Mouse (Mus musculus) urinary bladder, adult 2 months (tissue): ENCODE results near the gene Ildr2. TPM values are rescaled to one million over a fixed set of nuclear protein-coding genes. Genes with fewer than 3 reads are reported as not detected.

Experiments
- DNase-seq: peaks from one replicate; pipeline ENCODE4 v3.0.0; 2022; ENCODE audit warnings: low spot score
- polyA plus RNA-seq: library from polyadenylated mRNA; depleted of rRNA; stranded (reverse); fragments of >200 nt; gene quantifications from 2 replicates; pipeline ENCODE4 v1.2.3, GENCODE M21; 2012

Gene Ildr2
- polyA plus RNA-seq, 1 experiment: 2.7 TPM

DNA sequence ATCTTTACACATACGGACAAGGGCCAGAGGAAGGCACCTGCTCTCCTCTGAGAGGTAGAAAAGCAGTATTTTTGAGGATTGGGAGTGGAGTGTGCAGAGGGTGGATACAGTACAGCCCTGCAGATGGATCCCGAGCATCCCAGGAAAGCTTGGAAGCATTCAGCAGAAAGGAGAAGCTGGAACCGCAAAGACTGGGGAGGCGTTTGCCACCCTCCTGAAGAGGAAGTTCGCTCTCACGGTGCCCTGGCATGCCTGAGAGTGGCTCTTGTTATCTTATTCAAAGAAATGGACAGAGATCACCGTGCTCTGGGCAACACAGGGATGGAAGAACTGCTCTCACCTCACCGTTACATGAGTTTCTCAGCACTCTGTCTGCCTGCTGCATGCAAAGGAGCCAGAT, 30.5 kb downstream of the Ildr2 start:
- DNase-seq: no peak

DNA sequence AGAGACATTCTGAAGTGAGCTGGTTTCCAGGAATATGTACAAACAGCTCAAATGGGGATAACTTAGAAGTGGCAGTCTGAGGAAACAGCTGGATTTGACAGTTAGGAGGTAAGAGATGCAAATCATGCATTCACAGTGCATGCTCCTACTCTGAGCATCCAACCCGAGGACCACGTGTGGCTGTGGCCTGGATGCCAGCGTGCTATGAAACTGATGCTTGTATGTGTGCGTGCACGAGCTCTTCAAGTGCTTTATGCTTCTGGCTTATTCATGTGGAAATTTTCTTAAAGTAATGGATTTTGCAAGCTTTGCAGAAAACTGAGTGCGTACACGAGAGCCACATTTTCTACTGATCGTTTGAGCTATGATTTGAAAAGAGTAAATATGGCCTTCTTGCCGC, 32.3 kb downstream of the Ildr2 start:
- no peak for DNase-seq

GRCm38 (mm10) chr1:166290562-166290961, 36.6 kb downstream of the Ildr2 start:
- DNase-seq: no peak

DNA sequence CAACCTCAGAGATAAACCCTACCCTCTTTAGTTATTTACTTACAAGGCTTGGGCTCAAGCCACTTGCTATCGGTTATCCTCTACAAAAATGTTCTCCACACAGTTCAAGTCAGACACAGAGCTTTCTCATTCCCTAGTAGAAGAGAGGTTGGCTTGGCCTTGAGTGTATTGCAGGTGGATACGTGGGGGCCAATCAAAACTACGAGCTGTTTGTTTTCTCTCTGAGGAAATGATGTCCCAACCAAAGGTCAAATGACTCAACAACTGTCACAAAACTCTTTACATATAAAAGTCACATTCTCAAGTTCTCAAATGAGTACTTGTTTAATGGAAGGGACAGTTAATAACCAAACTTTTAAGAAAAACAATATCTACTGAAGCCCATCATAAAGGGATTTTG, 39.1 kb downstream of the Ildr2 start:
- no peak for DNase-seq

DNA sequence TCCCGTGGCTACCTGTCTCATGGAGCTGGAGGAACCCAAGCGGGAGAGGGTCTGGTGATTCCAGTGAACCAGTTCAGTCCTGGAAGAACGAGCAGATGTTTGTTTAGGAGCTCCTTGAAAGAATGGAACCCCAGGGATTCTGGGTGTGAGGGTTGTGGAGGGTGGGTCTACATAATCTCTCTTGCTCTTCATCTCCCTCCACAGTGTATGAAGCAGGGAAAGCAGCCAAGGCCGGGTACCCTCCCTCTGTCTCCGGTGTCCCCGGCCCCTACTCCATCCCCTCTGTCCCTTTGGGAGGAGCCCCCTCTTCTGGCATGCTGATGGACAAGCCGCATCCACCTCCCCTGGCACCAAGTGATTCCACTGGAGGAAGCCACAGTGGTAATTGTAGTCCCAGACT, 41.6 kb downstream of the Ildr2 start:
- no peak for DNase-seq

DNA sequence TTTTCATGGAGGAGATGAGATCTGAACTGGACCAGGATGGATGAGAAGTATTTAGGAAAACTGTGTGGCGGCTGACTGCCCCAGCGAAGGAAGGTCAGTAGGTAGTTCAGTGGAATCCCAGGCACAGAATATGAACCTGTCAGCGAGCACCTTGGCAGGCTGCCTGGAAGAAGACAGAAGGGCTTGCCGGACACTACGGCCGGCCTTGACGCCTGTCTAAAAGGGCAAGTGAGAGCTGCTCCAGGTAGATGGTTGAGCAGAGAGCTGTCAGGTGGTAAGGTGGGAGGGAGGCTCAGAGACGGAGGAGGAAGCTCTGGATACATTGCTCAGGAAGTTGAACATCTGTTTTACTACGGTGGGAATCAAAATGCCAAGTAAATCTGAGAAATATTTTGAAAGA, 42.4 kb downstream of the Ildr2 start:
- no peak for DNase-seq

DNA sequence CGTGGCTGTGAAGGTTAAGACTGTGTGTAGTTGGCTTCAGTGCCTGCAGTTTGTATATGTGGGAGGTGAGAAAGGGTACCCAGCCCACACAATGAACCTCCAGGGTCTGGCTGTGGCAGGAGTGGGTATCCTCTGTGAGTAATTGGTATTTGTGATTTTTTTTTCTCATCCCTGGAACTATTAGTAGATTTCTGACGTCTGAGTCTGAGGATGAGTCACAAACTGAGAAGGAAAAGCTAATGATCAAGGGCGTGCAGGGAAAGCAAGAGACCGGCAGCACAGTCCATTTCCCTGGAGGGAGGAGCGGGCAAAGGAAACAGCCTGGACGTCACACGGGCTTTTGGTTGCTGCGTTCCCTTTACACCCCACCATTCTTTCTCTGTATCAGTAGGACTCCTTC, 43.0 kb downstream of the Ildr2 start:
- DNase-seq: no peak

DNA sequence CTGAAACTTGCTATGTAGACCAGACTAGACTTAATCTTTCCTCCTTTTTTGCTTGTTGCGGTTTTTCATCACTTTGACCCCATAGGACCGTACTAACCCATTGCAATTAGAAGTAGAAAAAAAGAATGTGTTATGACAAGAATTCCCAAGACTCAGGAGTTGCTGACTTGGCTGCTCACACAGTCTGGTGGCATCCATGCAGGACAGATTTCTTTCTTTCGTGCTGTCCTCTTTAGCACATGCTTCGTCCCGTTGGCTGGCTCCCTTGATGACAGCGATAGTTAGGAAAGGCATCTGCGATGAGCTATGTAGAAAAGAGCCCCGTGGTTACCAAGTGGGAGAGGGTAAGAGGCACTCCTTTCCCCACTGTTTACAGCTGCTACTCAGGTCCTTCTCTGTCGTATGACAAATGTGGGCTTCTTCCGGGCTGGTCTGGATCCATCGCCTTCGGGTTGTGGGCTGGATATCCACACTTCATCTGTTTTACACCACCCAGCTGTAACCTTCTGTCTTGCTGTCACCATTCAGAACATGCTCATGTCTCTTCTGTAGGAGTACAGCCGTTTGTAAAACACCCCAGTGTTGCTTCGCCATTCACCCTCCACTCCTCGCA, 43.7 kb downstream of the Ildr2 start:
- no peak for DNase-seq

DNA sequence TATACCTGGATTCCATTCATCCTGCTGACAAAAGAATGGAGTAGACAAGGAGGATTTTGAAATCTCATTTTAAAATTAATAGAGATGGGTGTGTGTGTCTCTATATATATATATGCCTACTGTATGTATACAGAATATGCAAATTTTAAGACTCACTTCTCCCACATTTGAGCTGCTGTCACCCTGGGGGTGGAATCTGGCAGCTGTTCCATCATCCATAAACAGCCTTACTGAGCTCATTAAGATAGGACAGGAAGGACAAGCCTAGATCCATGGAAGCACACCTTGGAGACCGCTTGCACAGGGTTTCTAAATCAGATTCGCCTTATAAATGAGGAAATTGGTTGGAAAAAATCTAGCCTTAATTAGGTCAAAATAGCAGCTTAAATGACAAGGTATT, 44.9 kb downstream of the Ildr2 start:
- no peak for DNase-seq

- DNase-seq: no peak
Measured at GRCm38 (mm10) chr1:166299821-166300220, 45.9 kb downstream of the Ildr2 start.

DNA sequence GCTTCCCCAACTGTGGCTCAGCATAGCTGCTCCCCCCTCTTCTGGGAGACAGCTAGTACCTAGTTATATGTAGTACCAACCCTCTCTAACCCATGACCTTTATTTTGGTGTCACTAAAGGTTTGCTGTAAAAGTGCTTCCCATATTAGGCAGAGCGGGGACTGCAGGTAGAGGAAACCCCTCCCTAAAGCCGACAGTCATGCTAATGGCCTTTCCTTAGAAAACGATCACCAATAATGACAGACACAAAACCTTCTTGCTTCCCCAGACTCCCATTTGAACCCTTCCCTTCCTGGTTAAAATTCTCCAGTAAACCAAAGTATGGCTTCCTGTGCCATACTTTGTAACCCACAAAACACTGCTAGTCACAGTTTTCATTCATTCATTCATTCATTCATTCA, 46.6 kb downstream of the Ildr2 start:
- no peak for DNase-seq

DNA sequence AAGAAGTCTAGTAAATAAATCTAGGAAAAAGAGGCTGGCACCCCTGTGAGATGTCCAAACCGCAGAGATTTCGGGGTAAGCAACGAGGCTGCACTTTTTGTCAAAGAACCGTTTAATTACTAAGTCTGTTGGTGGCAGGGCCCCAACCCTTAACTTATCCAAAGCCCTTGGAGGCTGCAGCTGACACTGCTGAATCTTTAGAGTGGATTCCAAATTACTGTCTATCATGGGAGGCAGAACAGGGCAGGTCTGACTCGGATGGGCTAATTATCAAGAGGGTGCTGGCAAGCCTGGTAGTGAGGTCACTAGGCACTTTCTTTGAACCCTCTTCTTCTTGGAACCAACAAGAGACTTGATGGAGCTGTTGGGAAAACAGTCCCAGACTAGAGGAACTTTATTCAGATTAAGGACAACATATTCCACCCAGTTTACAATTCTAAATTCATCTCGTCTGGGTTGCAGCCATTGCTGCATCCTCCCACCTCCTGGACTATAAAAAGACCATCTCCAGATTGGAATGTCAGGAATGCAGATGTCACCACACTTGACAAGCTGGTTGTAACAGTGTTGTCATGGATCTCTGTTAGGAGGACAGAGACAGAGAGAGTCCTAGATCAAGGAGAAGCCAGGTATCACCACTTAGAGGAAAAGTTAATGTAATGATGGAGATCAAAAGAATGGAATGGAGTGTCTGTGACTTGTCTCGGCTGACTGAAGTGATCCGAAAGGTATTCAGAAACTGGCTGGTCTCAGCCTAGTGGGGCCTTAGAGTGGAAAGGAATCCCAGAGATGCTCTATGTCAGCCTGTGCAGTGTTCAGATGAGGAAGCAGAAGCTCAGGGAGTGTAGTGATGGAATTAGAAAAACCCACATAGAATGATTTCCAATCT, 50.7 kb downstream of the Ildr2 start:
- no peak for DNase-seq

DNA sequence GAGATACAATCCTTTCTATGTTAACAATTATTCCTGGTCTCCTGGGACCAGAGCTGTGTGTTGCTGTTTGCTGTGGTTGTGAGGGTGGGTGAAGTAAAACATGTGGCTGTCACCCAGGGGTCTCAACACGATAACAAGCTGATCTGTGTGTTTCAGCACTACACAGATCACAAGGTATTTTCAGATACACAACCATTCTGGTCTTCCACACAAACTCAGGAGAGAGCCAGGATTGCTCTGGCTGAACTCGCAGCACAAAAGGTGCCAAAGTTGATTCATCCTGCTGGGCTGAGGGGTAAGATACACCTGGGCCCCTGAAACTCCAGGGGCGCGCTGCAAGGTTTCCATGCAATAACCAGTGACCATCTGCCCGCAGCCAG, 54.5 kb downstream of the Ildr2 start:
- no peak for DNase-seq

GRCm38 (mm10) chr1:166308851-166309715, 55.1 kb downstream of the Ildr2 start:
- peak; percentile 22 for DNase-seq

- DNase-seq: no peak
Measured at GRCm38 (mm10) chr1:166311151-166311550, 57.2 kb downstream of the Ildr2 start.

DNA sequence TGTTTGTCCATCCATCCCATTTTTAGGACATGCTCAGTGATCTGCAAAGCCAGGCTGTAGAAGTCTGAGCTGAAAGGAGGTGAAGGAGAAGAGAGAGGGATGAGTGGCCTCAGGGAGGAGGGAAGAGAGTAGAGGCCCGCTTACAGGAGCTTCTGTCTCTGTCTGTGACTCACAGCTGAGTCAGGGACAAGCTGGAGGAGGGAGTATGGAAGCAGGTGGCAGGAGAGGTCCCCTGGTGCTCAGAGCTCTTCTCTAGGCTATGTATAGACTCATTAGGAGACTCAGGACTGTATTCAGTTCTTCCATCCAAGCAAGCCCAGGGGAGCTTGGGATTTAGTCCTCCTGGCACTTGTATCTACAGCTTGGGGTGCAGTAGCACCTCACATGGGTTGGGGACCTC, 59.7 kb downstream of the Ildr2 start:
- no peak for DNase-seq

DNA sequence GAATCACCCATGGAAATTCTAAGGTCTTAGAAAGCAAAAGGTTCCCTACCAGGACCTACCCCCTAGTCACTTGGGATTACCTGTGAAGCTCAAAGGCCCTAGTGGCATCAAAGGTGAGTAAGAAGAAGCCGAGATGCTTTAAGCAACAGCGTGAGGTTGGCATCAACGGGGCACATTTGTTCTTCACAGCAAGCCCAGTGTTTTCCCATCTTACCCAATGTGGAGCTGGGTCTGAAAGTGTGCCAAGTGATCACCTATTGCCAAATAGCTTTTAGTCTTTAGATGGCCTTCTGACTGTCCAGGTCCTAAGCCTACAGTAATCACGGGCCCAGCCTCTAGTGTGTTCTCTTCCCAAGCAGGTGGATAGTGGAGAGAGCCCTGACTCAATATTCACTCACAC, 61.8 kb downstream of the Ildr2 start:
- no peak for DNase-seq

GRCm38 (mm10) chr1:166319132-166319698, 65.3 kb downstream of the Ildr2 start:
- no peak for DNase-seq

GRCm38 (mm10) chr1:166326421-166326820, 72.5 kb downstream of the Ildr2 start:
- DNase-seq: no peak

DNA sequence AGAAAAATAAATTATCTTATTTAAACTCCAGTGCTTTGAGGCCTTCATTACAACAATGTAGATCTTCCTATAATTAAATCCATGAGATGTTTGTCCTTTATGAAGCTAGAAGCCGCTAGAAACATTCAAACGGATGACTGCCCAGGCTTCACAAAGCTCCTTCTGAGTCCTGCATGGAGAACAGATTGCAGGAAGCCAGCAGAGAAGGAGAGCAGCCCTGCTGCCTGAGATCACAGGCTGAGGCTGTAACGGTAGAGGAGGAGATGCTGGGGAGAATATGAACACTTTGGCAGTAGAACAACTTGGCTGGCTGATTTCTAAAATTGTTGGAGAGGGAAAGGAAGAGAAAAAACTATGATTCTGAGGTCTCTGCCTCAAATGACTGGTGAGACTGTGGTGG, 76.8 kb downstream of the Ildr2 start:
- DNase-seq: no peak

- DNase-seq: no peak
Measured at GRCm38 (mm10) chr1:166339110-166339509, 85.2 kb downstream of the Ildr2 start.

DNA sequence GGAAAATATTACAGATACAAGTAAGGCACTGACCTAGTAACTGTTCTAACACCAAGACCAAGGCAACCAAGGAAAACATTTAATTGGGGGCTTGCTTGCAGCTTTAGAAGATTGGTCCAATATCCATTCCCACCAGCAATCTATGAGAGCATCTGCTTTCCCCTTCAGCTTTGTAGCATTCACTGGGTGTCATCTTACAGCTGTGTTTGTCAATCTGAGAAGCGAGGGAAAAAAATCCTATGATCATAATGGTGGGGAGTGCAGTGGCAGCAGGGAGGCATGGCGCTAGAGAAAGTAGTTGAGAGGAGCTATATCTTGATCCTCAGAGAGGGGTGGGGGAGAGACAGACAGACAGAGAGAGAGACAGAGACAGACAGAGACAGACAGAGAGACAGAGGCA, 88.1 kb downstream of the Ildr2 start:
- no peak for DNase-seq
